Mouse (Mus musculus) lung, embryonic 14.5 days (tissue): ENCODE data around the gene Zc3h13. TPM values are rescaled to one million over a fixed set of nuclear protein-coding genes. Genes with fewer than 3 reads are reported as not detected.

Source experiments
- ATAC-seq: fragments of 200-750 bp; cut with Nextera tagmentation; 2 replicates; pipeline ENCODE4 v1.8.0; 2017; ENCODE audit warnings: mild to moderate bottlenecking, moderate TSS enrichment, moderate library complexity; ENCODE audit not compliant: insufficient read depth
- DNase-seq: peaks from one replicate; pipeline ENCODE4 v3.0.0-alpha.2; 2015
- H3K27ac ChIP-seq: fragments of 300-500 bp; sonication (generic); 2 replicates; pipeline ENCODE4 v1.5.1; 2014; ENCODE audit warnings: low read depth, mild to moderate bottlenecking, moderate library complexity
- H3K27me3 ChIP-seq: fragments of 300-500 bp; sonication (generic); 2 replicates; pipeline ENCODE4 v1.6.1; 2014; ENCODE audit warnings: low read length, control low read depth; ENCODE audit not compliant: insufficient read depth
- H3K36me3 ChIP-seq: fragments of 300-500 bp; sonication (generic); 2 replicates; pipeline ENCODE4 v1.6.1; 2014; ENCODE audit warnings: control low read depth; ENCODE audit not compliant: insufficient read depth
- H3K4me1 ChIP-seq: fragments of 300-500 bp; sonication (generic); 2 replicates; pipeline ENCODE4 v1.6.1; 2014; ENCODE audit warnings: antibody characterized with exemption, control low read depth; ENCODE audit not compliant: insufficient read depth
- H3K4me2 ChIP-seq: fragments of 300-500 bp; sonication (generic); 2 replicates; pipeline ENCODE4 v1.6.1; 2014; ENCODE audit warnings: mild to moderate bottlenecking
- H3K4me3 ChIP-seq: fragments of 300-500 bp; sonication (generic); 2 replicates; pipeline ENCODE4 v1.5.1; 2014; ENCODE audit warnings: low read depth, low read length
- H3K9ac ChIP-seq: fragments of 300-500 bp; sonication (generic); 2 replicates; pipeline ENCODE4 v1.6.1; 2014
- H3K9me3 ChIP-seq: fragments of 300-500 bp; sonication (generic); 2 replicates; pipeline ENCODE4 v1.6.1; 2016; ENCODE audit warnings: low read depth, low read length, control low read depth
- CTCF ChIP-seq: IDR thresholded peaks from 2 replicates; pipeline ENCODE4 v1.5.1; 2016; ENCODE audit warnings: antibody characterized with exemption, low read depth
- WGBS: fragments of 180-500 bp; shearing (Covaris S2); extraction: QIAGEN DNeasy Blood & Tissue Kit; methylation state at CpG from one replicate; pipeline ENCODE4 v1.1.7; 2014; 5-methylcytosine and 5-hydroxymethylcytosine counted together
- polyA plus RNA-seq: library from polyadenylated mRNA; unstranded; fragments of >200 nt; fragmentation: Nextera tagmentation; extraction: Ambion mirVana; gene quantifications from 2 replicates; pipeline ENCODE4 v1.2.1, GENCODE M21; 2014

The Zc3h13 gene
- polyA plus RNA-seq, 1 experiment from 2014 or later, result 30.2 TPM

GRCm38 (mm10) chr14:75328062-75328461 is 43.9 kb downstream of the Zc3h13 start:
- no peak overlapping the region for H3K4me2 ChIP-seq
- ATAC-seq (no peak), DNase-seq (no peak)
- peaks cover 58% of the 10 kb centered on the region for H3K36me3 ChIP-seq
- 76% methylated on average over 8 of the region's 8 CpGs for WGBS
- H3K4me1 ChIP-seq, result no peaks in the 10 kb centered on the region
- no peaks in the 10 kb centered on the region for H3K27me3 ChIP-seq
- no peaks in the 10 kb centered on the region for H3K9me3 ChIP-seq
- no peak overlapping the region for H3K9ac ChIP-seq
- TF ChIP-seq CTCF, result no peak
- no peak overlapping the region for H3K27ac ChIP-seq
- H3K4me3 ChIP-seq, result no peak overlapping the region

GRCm38 (mm10) chr14:75330621-75331020 is 46.4 kb downstream of the Zc3h13 start:
- H3K4me2 ChIP-seq, result no peak overlapping the region
- ATAC-seq (no peak), DNase-seq (peak; percentile 22)
- no peak overlapping the region for H3K9ac ChIP-seq
- TF ChIP-seq CTCF, result peak; percentile 68
- 90% methylated on average over 6 of the region's 6 CpGs for WGBS
- H3K4me1 ChIP-seq, result no peaks in the 10 kb centered on the region
- no peaks in the 10 kb centered on the region for H3K27me3 ChIP-seq
- no peak overlapping the region for H3K4me3 ChIP-seq
- no peak overlapping the region for H3K27ac ChIP-seq
- H3K9me3 ChIP-seq, result no peaks in the 10 kb centered on the region
- H3K36me3 ChIP-seq, result peaks cover 48% of the 10 kb centered on the region

- no peak overlapping the region for H3K27ac ChIP-seq
- no peaks in the 10 kb centered on the region for H3K4me1 ChIP-seq
- H3K4me2 ChIP-seq, result no peak overlapping the region
- H3K27me3 ChIP-seq, result no peaks in the 10 kb centered on the region
- 97% methylated on average over 4 of the region's 4 CpGs for WGBS
- ATAC-seq (no peak), DNase-seq (no peak)
- H3K4me3 ChIP-seq, result no peak overlapping the region
- no peaks in the 10 kb centered on the region for H3K9me3 ChIP-seq
- no peak for TF ChIP-seq CTCF
- H3K36me3 ChIP-seq, result peaks cover 63% of the 10 kb centered on the region
- H3K9ac ChIP-seq, result no peak overlapping the region
Observed at GRCm38 (mm10) chr14:75334321-75334720, 50.1 kb downstream of the Zc3h13 start.

GRCm38 (mm10) chr14:75337884-75338283 is 53.7 kb downstream of the Zc3h13 start:
- Histone ChIP-seq H3K4me2 (no peak overlapping the region), H3K27ac (no peak overlapping the region), H3K4me3 (no peak overlapping the region), H3K4me1 (no peaks in the 10 kb centered on the region), H3K27me3 (no peaks in the 10 kb centered on the region), H3K9me3 (no peaks in the 10 kb centered on the region), H3K9ac (no peak overlapping the region), H3K36me3 (peaks cover 37% of the 10 kb centered on the region)
- WGBS, result 88% methylated on average over 2 of the region's 2 CpGs
- DNase-seq (no peak), ATAC-seq (no peak)
- TF ChIP-seq CTCF, result no peak

- Histone ChIP-seq H3K36me3 (peaks cover 23% of the 10 kb centered on the region), H3K4me3 (no peak overlapping the region), H3K4me1 (no peaks in the 10 kb centered on the region), H3K9ac (no peak overlapping the region), H3K27me3 (no peaks in the 10 kb centered on the region), H3K4me2 (no peak overlapping the region), H3K27ac (no peak overlapping the region), H3K9me3 (no peaks in the 10 kb centered on the region)
- ATAC-seq, result no peak
- TF ChIP-seq CTCF, result no peak
- DNase-seq, result no peak
- 85% methylated on average over 5 of the region's 5 CpGs for WGBS
Observed at GRCm38 (mm10) chr14:75346041-75346440, 61.9 kb downstream of the Zc3h13 start.

GRCm38 (mm10) chr14:75351626-75352025 is 67.5 kb downstream of the Zc3h13 start:
- ATAC-seq (no peak), DNase-seq (no peak)
- no peak for TF ChIP-seq CTCF
- Histone ChIP-seq H3K27me3 (no peaks in the 10 kb centered on the region), H3K4me3 (no peak overlapping the region), H3K4me2 (no peak overlapping the region), H3K36me3 (no peaks in the 10 kb centered on the region), H3K9ac (no peak overlapping the region), H3K4me1 (no peaks in the 10 kb centered on the region), H3K9me3 (no peaks in the 10 kb centered on the region), H3K27ac (no peak overlapping the region)
- WGBS, result 61% methylated on average over 4 of the region's 4 CpGs

- Histone ChIP-seq H3K9ac (no peak overlapping the region), H3K4me3 (no peak overlapping the region), H3K4me2 (no peak overlapping the region), H3K9me3 (no peaks in the 10 kb centered on the region), H3K27me3 (no peaks in the 10 kb centered on the region), H3K4me1 (no peaks in the 10 kb centered on the region), H3K36me3 (no peaks in the 10 kb centered on the region), H3K27ac (no peak overlapping the region)
- DNase-seq (peak; percentile 5), ATAC-seq (no peak)
- no peak for TF ChIP-seq CTCF
- WGBS, result 56% methylated on average over 6 of the region's 6 CpGs
Observed at GRCm38 (mm10) chr14:75363316-75363715, 79.1 kb downstream of the Zc3h13 start.

GRCm38 (mm10) chr14:75365301-75366035 is 81.3 kb downstream of the Zc3h13 start:
- Histone ChIP-seq H3K9ac (no peak overlapping the region), H3K4me3 (no peak overlapping the region), H3K9me3 (no peaks in the 10 kb centered on the region), H3K4me1 (no peaks in the 10 kb centered on the region), H3K36me3 (no peaks in the 10 kb centered on the region), H3K4me2 (no peak overlapping the region), H3K27ac (no peak overlapping the region), H3K27me3 (no peaks in the 10 kb centered on the region)
- DNase-seq (no peak), ATAC-seq (no peak)
- no peak for TF ChIP-seq CTCF
- WGBS, result 75% methylated on average over 9 of the region's 9 CpGs
